Mouse (Mus musculus): Measurements from ENCODE around the gene Jarid2.

Jarid2 gene

GRCm38 (mm10) chr13:44852024-44852423 lies 122.8 kb downstream of the Jarid2 start:
- DNase-seq: no peak

GRCm38 (mm10) chr13:44865566-44865965 lies 136.3 kb downstream of the Jarid2 start:
- DNase-seq: no peak

- no peak for DNase-seq
Measured at GRCm38 (mm10) chr13:44868037-44868650, 138.9 kb downstream of the Jarid2 start.

GRCm38 (mm10) chr13:44869418-44870119 lies 140.3 kb downstream of the Jarid2 start:
- peak; percentile 97 for DNase-seq

- no peak for DNase-seq
Measured at GRCm38 (mm10) chr13:44876799-44877198, 147.5 kb downstream of the Jarid2 start.

- DNase-seq: no peak
Measured at GRCm38 (mm10) chr13:44881001-44881400, 151.7 kb downstream of the Jarid2 start.

- DNase-seq: no peak
Measured at GRCm38 (mm10) chr13:44886221-44886620, 156.9 kb downstream of the Jarid2 start.

- DNase-seq: no peak
Measured at GRCm38 (mm10) chr13:44890612-44891011, 161.3 kb downstream of the Jarid2 start.

GRCm38 (mm10) chr13:44891813-44892730 lies 162.8 kb downstream of the Jarid2 start:
- no peak for DNase-seq

- no peak for DNase-seq
Measured at GRCm38 (mm10) chr13:44896211-44896610, 166.9 kb downstream of the Jarid2 start.

- DNase-seq: no peak
Measured at GRCm38 (mm10) chr13:44902299-44902698, 173.0 kb downstream of the Jarid2 start.

- no peak for DNase-seq
Measured at GRCm38 (mm10) chr13:44903416-44903815, 174.1 kb downstream of the Jarid2 start.

GRCm38 (mm10) chr13:44904271-44904670 lies 175.0 kb downstream of the Jarid2 start:
- no peak for DNase-seq

- no peak for DNase-seq
Measured at GRCm38 (mm10) chr13:44906141-44906540, 176.9 kb downstream of the Jarid2 start.

- DNase-seq: no peak
Measured at GRCm38 (mm10) chr13:44907702-44908101, 178.4 kb downstream of the Jarid2 start.

- DNase-seq: no peak
Measured at GRCm38 (mm10) chr13:44908790-44909189, 179.5 kb downstream of the Jarid2 start.

GRCm38 (mm10) chr13:44912851-44913250 lies 183.6 kb downstream of the Jarid2 start:
- DNase-seq: no peak

GRCm38 (mm10) chr13:44913560-44913959 lies 184.3 kb downstream of the Jarid2 start:
- DNase-seq: no peak

GRCm38 (mm10) chr13:44915382-44915781 lies 186.1 kb downstream of the Jarid2 start:
- no peak for DNase-seq

GRCm38 (mm10) chr13:44915945-44916344 lies 186.7 kb downstream of the Jarid2 start:
- no peak for DNase-seq

GRCm38 (mm10) chr13:44917202-44917601 lies 187.9 kb downstream of the Jarid2 start:
- DNase-seq: no peak

- no peak for DNase-seq
Measured at GRCm38 (mm10) chr13:44918269-44918668, 189.0 kb downstream of the Jarid2 start.

- no peak for DNase-seq
Measured at GRCm38 (mm10) chr13:44921095-44921494, 191.8 kb downstream of the Jarid2 start.

GRCm38 (mm10) chr13:44921721-44922120 lies 192.4 kb downstream of the Jarid2 start:
- DNase-seq: no peak

Measured in thymus, postnatal 14 days (tissue).